Mouse (Mus musculus) bone marrow, adult 2 months (tissue): ENCODE measurements around the gene Tnni1.

Source experiments
- CTCF ChIP-seq: fragments of 200-500 bp; IDR thresholded peaks from 2 replicates; pipeline ENCODE4 v1.5.1; 2011; ENCODE audit warnings: low read length, control low read depth; ENCODE audit not compliant: control insufficient read depth, insufficient read depth
- POLR2A ChIP-seq: fragments of 200-500 bp; IDR thresholded peaks from 2 replicates; pipeline ENCODE4 v1.6.1; 2011; ENCODE audit warnings: low read depth, mild to moderate bottlenecking, control low read depth, low read length, borderline replicate concordance; ENCODE audit not compliant: control insufficient read depth

DNA sequence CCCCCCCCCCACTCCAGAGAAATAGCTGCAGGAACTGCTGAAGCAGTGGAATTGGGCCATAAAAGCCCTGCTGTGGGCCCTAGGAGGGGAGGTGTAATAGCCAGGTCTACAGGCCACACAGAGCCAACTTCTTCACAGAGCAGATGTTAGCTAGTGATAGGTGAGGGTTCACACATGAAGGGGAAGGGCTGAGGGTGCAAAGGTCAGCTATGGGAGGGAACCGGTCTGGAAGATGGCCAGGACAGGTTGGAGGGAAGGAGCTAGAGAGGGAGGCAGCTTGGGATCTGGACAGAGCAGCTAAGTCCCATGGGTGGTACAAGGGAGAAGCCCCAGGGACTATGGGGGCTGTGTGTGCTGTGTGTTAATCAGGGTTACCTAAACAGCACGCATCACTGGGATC, 30.9 kb downstream of the Tnni1 start:
- no peak for TF ChIP-seq CTCF
- no peak for TF ChIP-seq POLR2A
